Mouse (Mus musculus) urinary bladder, postnatal 0 days (tissue): Measurements from ENCODE around the gene Usp49. TPM values are rescaled to one million over a fixed set of nuclear protein-coding genes. Genes with fewer than 3 reads are reported as not detected.

Source experiments
- polyA plus RNA-seq: library from polyadenylated mRNA; unstranded; fragments of >200 nt; fragmentation: Nextera tagmentation; extraction: Ambion mirVana; gene quantifications from 2 replicates; pipeline ENCODE4 v1.2.1, GENCODE M21; 2015

The Usp49 gene
- polyA plus RNA-seq: 2.1 and 2.2 TPM in 2 replicates

GRCm38 (mm10) chr17:47630678-47631065 is at the start of gene Usp49:
Gene Usp49, plus strand, starts transcription at chr17:47630690.

GRCm38 (mm10) chr17:47610849-47611660 is 19.4 kb upstream of the Usp49 start, which contains the start of the genes Bysl, Med20 and Gm20517:
Gene Bysl, minus strand, starts transcription at chr17:47611492.
Gene Med20, plus strand, starts transcription at chr17:47611582.
Gene Gm20517, plus strand, starts transcription at chr17:47611589.

GRCm38 (mm10) chr17:47688344-47688607 is 57.8 kb downstream of the Usp49 start, which contains the start of gene Tomm6:
Gene Tomm6, minus strand, starts transcription at chr17:47688386.

GRCm38 (mm10) chr17:47688608-47689575 is 58.4 kb downstream of the Usp49 start, which contains the start of gene Frs3:
Gene Frs3, plus strand, starts transcription at chr17:47689030.

GRCm38 (mm10) chr17:47694442-47694502 is 63.8 kb downstream of the Usp49 start, which contains the start of gene Gm21981:
Gene Gm21981, minus strand, starts transcription at chr17:47694455.

GRCm38 (mm10) chr17:47694503-47695336 is 64.2 kb downstream of the Usp49 start, which contains the start of gene Prickle4:
Gene Prickle4, minus strand, starts transcription at chr17:47694736.

GRCm38 (mm10) chr17:47726566-47726965 is 96.1 kb downstream of the Usp49 start, which contains the start of gene Pgc:
Gene Pgc, plus strand, starts transcription at chr17:47726842.

Other genes starting within 250 kb of the Usp49 start
- gene Guca1b, start 245.3 kb upstream of the Usp49 start, polyA plus RNA-seq: 0.42 and 0.52 TPM in 2 replicates
- gene Guca1a, start 230.1 kb upstream of the Usp49 start, polyA plus RNA-seq: 10.1 and 11.0 TPM in 2 replicates
- 3.3 and 3.7 TPM in 2 replicates for gene AI661453, start 194.1 kb upstream of the Usp49 start, polyA plus RNA-seq
- 0.46 and 0.81 TPM in 2 replicates for gene 1700001C19Rik, start 193.3 kb upstream of the Usp49 start, polyA plus RNA-seq
- gene Taf8, start 128.4 kb upstream of the Usp49 start, polyA plus RNA-seq: 11.9 and 12.2 TPM in 2 replicates
- gene Ccnd3, start 125.6 kb upstream of the Usp49 start, polyA plus RNA-seq: 185 and 201 TPM in 2 replicates
- gene Bysl, start 19.2 kb upstream of the Usp49 start, polyA plus RNA-seq: 17.2 and 18.2 TPM in 2 replicates
- 24.0 and 24.3 TPM in 2 replicates for gene Med20, start 19.1 kb upstream of the Usp49 start, polyA plus RNA-seq
- gene Gm20517, start 19.1 kb upstream of the Usp49 start, polyA plus RNA-seq: 1.4 and 2.1 TPM in 2 replicates
- gene Tomm6, start 57.7 kb downstream of the Usp49 start, polyA plus RNA-seq: 318 and 323 TPM in 2 replicates
- 1.9 TPM in 2 replicates for gene Frs3, start 58.3 kb downstream of the Usp49 start, polyA plus RNA-seq
- 0.16 and 0.28 TPM in 2 replicates for gene Gm21981, start 63.8 kb downstream of the Usp49 start, polyA plus RNA-seq
- gene Prickle4, start 64.0 kb downstream of the Usp49 start, polyA plus RNA-seq: not detected in 2 replicates
- gene Pgc, start 96.2 kb downstream of the Usp49 start, polyA plus RNA-seq: 0.27 and 0.30 TPM in 2 replicates
- gene Tfeb, start 106.3 kb downstream of the Usp49 start, polyA plus RNA-seq: 6.5 and 6.8 TPM in 2 replicates
- 3.5 and 3.9 TPM in 2 replicates for gene Mdfi, start 204.0 kb downstream of the Usp49 start, polyA plus RNA-seq